Mouse (Mus musculus) heart, embryonic 11.5 days (tissue): ENCODE data around the gene Zdhhc5. TPM values are rescaled to one million over a fixed set of nuclear protein-coding genes. Genes with fewer than 3 reads are reported as not detected.

Source experiments
- ATAC-seq: fragments of 200-750 bp; cut with Nextera tagmentation; replicated peaks from 2 replicates; pipeline ENCODE4 v1.8.0; 2017; ENCODE audit warnings: moderate library complexity; ENCODE audit not compliant: insufficient number of reproducible peaks, low FRiP score, low TSS enrichment
- H3K27ac ChIP-seq: fragments of 300-500 bp; sonication (generic); 2 replicates; pipeline ENCODE4 v1.5.1; 2014; ENCODE audit warnings: mild to moderate bottlenecking, low read depth, low read length
- H3K27me3 ChIP-seq: fragments of 300-500 bp; sonication (generic); 2 replicates; pipeline ENCODE4 v1.6.1; 2014; ENCODE audit warnings: mild to moderate bottlenecking, low read length, mixed read lengths; ENCODE audit not compliant: control insufficient read depth, insufficient read depth
- H3K36me3 ChIP-seq: fragments of 300-500 bp; sonication (generic); 2 replicates; pipeline ENCODE4 v1.6.1; 2014; ENCODE audit warnings: mild to moderate bottlenecking, low read length, moderate library complexity, mixed read lengths; ENCODE audit not compliant: control insufficient read depth, insufficient read depth
- H3K4me1 ChIP-seq: fragments of 300-500 bp; sonication (generic); 2 replicates; pipeline ENCODE4 v1.6.1; 2014; ENCODE audit warnings: low read length; ENCODE audit not compliant: control insufficient read depth, insufficient read depth
- H3K4me2 ChIP-seq: fragments of 300-500 bp; sonication (generic); 2 replicates; pipeline ENCODE4 v1.6.1; 2014; ENCODE audit warnings: mild to moderate bottlenecking, moderate library complexity
- H3K4me3 ChIP-seq: fragments of 300-500 bp; sonication (generic); 2 replicates; pipeline ENCODE4 v1.5.1; 2014; ENCODE audit warnings: low read depth, low read length
- H3K9ac ChIP-seq: fragments of 300-500 bp; sonication (generic); 2 replicates; pipeline ENCODE4 v1.6.1; 2014; ENCODE audit warnings: mild to moderate bottlenecking, low read depth, low read length, moderate library complexity
- H3K9me3 ChIP-seq: fragments of 300-500 bp; sonication (generic); replicated peaks from 2 replicates; pipeline ENCODE4 v1.6.1; 2016; ENCODE audit warnings: low read length; ENCODE audit not compliant: control insufficient read depth
- WGBS: fragments of 180-500 bp; shearing (Covaris S2); extraction: QIAGEN DNeasy Blood & Tissue Kit; methylation state at CpG from one replicate; pipeline ENCODE4 v1.1.7; 2014; ENCODE audit not compliant: insufficient replicate concordance; 5-methylcytosine and 5-hydroxymethylcytosine counted together
- polyA plus RNA-seq: library from polyadenylated mRNA; unstranded; fragments of >200 nt; fragmentation: Nextera tagmentation; extraction: Ambion mirVana; gene quantifications from 2 replicates; pipeline ENCODE4 v1.2.1, GENCODE M21; 2014

Zdhhc5 gene
- polyA plus RNA-seq, 1 experiment from 2014 or later, result 31.0 TPM

- Histone ChIP-seq H3K27me3 (no peaks in the 10 kb centered on the region), H3K4me3 (peak overlapping the region; percentile 53), H3K36me3 (no peaks in the 10 kb centered on the region; the same call in 1 of the 2 replicates), H3K9ac (peak overlapping the region; percentile 28; the same call in 1 of the 2 replicates), H3K4me2 (peak overlapping the region; percentile 78), H3K9me3 (no peaks in the 10 kb centered on the region), H3K27ac (peak overlapping the region; percentile 48; the same call in 1 of the 2 replicates), H3K4me1 (peaks cover 83% of the 10 kb centered on the region)
- ATAC-seq, result no peak
- WGBS, result 0% methylated on average over 12 of the region's 12 CpGs
Measured at GRCm38 (mm10) chr2:84738271-84738911, 23.4 kb upstream of the Zdhhc5 start.

- peak; percentile 18; the same call in 1 of the 2 replicates for ATAC-seq
Measured at GRCm38 (mm10) chr2:84737451-84737925, 22.5 kb upstream of the Zdhhc5 start.

GRCm38 (mm10) chr2:84736312-84737161 lies 21.6 kb upstream of the Zdhhc5 start:
- ATAC-seq, result no peak
- no peaks in the 10 kb centered on the region for H3K27me3 ChIP-seq
- H3K9me3 ChIP-seq, result no peaks in the 10 kb centered on the region
- H3K4me2 ChIP-seq, result peak overlapping the region; percentile 78
- peaks cover 73% of the 10 kb centered on the region for H3K4me1 ChIP-seq
- peak overlapping the region; percentile 76; the same call in 1 of the 2 replicates for H3K9ac ChIP-seq
- peak overlapping the region; percentile 85 for H3K27ac ChIP-seq
- H3K36me3 ChIP-seq, result no peaks in the 10 kb centered on the region; the same call in 1 of the 2 replicates
- peak overlapping the region; percentile 53 for H3K4me3 ChIP-seq
- 8% methylated on average over 27 of the region's 27 CpGs for WGBS

More at GRCm38 (mm10) chr2:84737451-84737925, 22.5 kb upstream of the Zdhhc5 start:
- Histone ChIP-seq H3K9ac (peak overlapping the region; percentile 76; the same call in 1 of the 2 replicates), H3K27me3 (no peaks in the 10 kb centered on the region), H3K36me3 (no peaks in the 10 kb centered on the region; the same call in 1 of the 2 replicates), H3K4me2 (peak overlapping the region; percentile 78), H3K4me1 (peaks cover 83% of the 10 kb centered on the region), H3K27ac (peak overlapping the region; percentile 48), H3K9me3 (no peaks in the 10 kb centered on the region), H3K4me3 (peak overlapping the region; percentile 53)
- WGBS, result 10% methylated on average over 8 of the region's 8 CpGs

- no peaks in the 10 kb centered on the region for H3K9me3 ChIP-seq
- H3K27me3 ChIP-seq, result no peaks in the 10 kb centered on the region
- peak overlapping the region; percentile 76 for H3K9ac ChIP-seq
- H3K36me3 ChIP-seq, result no peaks in the 10 kb centered on the region; the same call in 1 of the 2 replicates
- 7% methylated on average over 7 of the region's 7 CpGs for WGBS
- H3K4me1 ChIP-seq, result peaks cover 62% of the 10 kb centered on the region
- peak overlapping the region; percentile 85 for H3K27ac ChIP-seq
- H3K4me2 ChIP-seq, result peak overlapping the region; percentile 78
- peak overlapping the region; percentile 53 for H3K4me3 ChIP-seq
- ATAC-seq, result peak; percentile 55
Measured at GRCm38 (mm10) chr2:84735346-84735920, 20.5 kb upstream of the Zdhhc5 start.

GRCm38 (mm10) chr2:84734919-84735318 lies 19.9 kb upstream of the Zdhhc5 start:
- Histone ChIP-seq H3K4me1 (peaks cover 57% of the 10 kb centered on the region), H3K36me3 (no peaks in the 10 kb centered on the region), H3K4me3 (peak overlapping the region; percentile 53), H3K27me3 (no peaks in the 10 kb centered on the region), H3K9ac (peak overlapping the region; percentile 76), H3K27ac (peak overlapping the region; percentile 85), H3K9me3 (no peaks in the 10 kb centered on the region), H3K4me2 (peak overlapping the region; percentile 78)
- no peak for ATAC-seq
- WGBS, result 5% methylated on average over 2 of the region's 2 CpGs

GRCm38 (mm10) chr2:84734351-84734864 lies 19.4 kb upstream of the Zdhhc5 start:
- Histone ChIP-seq H3K27me3 (no peaks in the 10 kb centered on the region), H3K9ac (peak overlapping the region; percentile 76), H3K4me3 (peak overlapping the region; percentile 53), H3K9me3 (no peaks in the 10 kb centered on the region), H3K4me1 (peaks cover 53% of the 10 kb centered on the region), H3K36me3 (no peaks in the 10 kb centered on the region), H3K27ac (peak overlapping the region; percentile 85), H3K4me2 (peak overlapping the region; percentile 78)
- no peak for ATAC-seq
- under 1% methylated on average over 11 of the region's 11 CpGs for WGBS

- Histone ChIP-seq H3K36me3 (no peaks in the 10 kb centered on the region), H3K27me3 (no peaks in the 10 kb centered on the region), H3K27ac (peak within 1 kb of the TSS; percentile 85), H3K4me1 (peaks cover 46% of the 10 kb centered on the region), H3K4me2 (peak within 1 kb of the TSS; percentile 78), H3K9ac (peak within 1 kb of the TSS; percentile 76), H3K9me3 (no peaks in the 10 kb centered on the region), H3K4me3 (peak within 1 kb of the TSS; percentile 53)
- ATAC-seq, result peak; percentile 58
- 4% methylated on average over 8 of the region's 8 CpGs for WGBS
Measured at GRCm38 (mm10) chr2:84733579-84734300, 18.8 kb upstream of the Zdhhc5 start, which contains the start of gene Ypel4. Gene Ypel4, plus strand, starts transcription at chr2:84734058.
